Mouse (Mus musculus): Measurements from ENCODE around the gene Tbpl1.

Tbpl1 gene

GRCm38 (mm10) chr10:22710173-22710777 lies 21.5 kb downstream of the Tbpl1 start:
- ATAC-seq (ENCODE audit: low TSS enrichment) = peak; percentile 89

- peak; percentile 65 for ATAC-seq (ENCODE audit: low TSS enrichment)
These were observed 23.4 kb downstream of the Tbpl1 start for GRCm38 (mm10) chr10:22708190-22708843.

GRCm38 (mm10) chr10:22703844-22704243 lies 27.9 kb downstream of the Tbpl1 start:
- no peak for ATAC-seq (ENCODE audit: low TSS enrichment)

- ATAC-seq (ENCODE audit: low TSS enrichment) = peak; percentile 56
These were observed 30.0 kb downstream of the Tbpl1 start for GRCm38 (mm10) chr10:22701485-22702315.

- ATAC-seq (ENCODE audit: low TSS enrichment) = peak; percentile 16; the same call in 1 of the 2 replicates
These were observed 31.0 kb downstream of the Tbpl1 start for GRCm38 (mm10) chr10:22700773-22701172.

GRCm38 (mm10) chr10:22699487-22700335 lies 32.0 kb downstream of the Tbpl1 start:
- ATAC-seq (ENCODE audit: low TSS enrichment) = 0 out of 2 replicates have a peak, but pooled peaks have one; percentile 8

- no peak for ATAC-seq (ENCODE audit: low TSS enrichment)
These were observed 33.4 kb downstream of the Tbpl1 start for GRCm38 (mm10) chr10:22698158-22698953.

GRCm38 (mm10) chr10:22696864-22697263 lies 34.9 kb downstream of the Tbpl1 start:
- ATAC-seq (ENCODE audit: low TSS enrichment) = 0 out of 2 replicates have a peak, but pooled peaks have one; percentile 13

- no peak for ATAC-seq (ENCODE audit: low TSS enrichment)
These were observed 35.5 kb downstream of the Tbpl1 start for GRCm38 (mm10) chr10:22696236-22696635.

- no peak for ATAC-seq (ENCODE audit: low TSS enrichment)
These were observed 55.7 kb downstream of the Tbpl1 start for GRCm38 (mm10) chr10:22675848-22676630.

- ATAC-seq (ENCODE audit: low TSS enrichment) = no peak
These were observed 57.6 kb downstream of the Tbpl1 start for GRCm38 (mm10) chr10:22674176-22674575.

- ATAC-seq (ENCODE audit: low TSS enrichment) = no peak
These were observed 63.2 kb downstream of the Tbpl1 start for GRCm38 (mm10) chr10:22668509-22668908.

GRCm38 (mm10) chr10:22660286-22661000 lies 71.3 kb downstream of the Tbpl1 start:
- no peak for ATAC-seq (ENCODE audit: low TSS enrichment)

GRCm38 (mm10) chr10:22659386-22659725 lies 72.4 kb downstream of the Tbpl1 start:
- no peak for ATAC-seq (ENCODE audit: low TSS enrichment)

- no peak for ATAC-seq (ENCODE audit: low TSS enrichment)
These were observed 73.0 kb downstream of the Tbpl1 start for GRCm38 (mm10) chr10:22658534-22659385.

All from frontal cortex, adult (tissue).